Mouse (Mus musculus) ES-Bruce4 (cell line): ENCODE measurements around the gene Herc3.

Experiments
- CTCF ChIP-seq: IDR thresholded peaks from one replicate; pipeline ENCODE4 v1.8.1; 2011; ENCODE audit warnings: low read depth, low read length
- POLR2A ChIP-seq: IDR thresholded peaks from one replicate; pipeline ENCODE4 v1.8.1; 2011; ENCODE audit warnings: low read length; ENCODE audit not compliant: insufficient read depth

GRCm38 (mm10) chr6:58964565-58964964, 133.3 kb downstream of the Herc3 start:
- TF ChIP-seq CTCF (no peak), POLR2A (no peak)
